Mouse (Mus musculus): Measurements from ENCODE around the gene Brd2. TPM values are rescaled to one million over a fixed set of nuclear protein-coding genes. Genes with fewer than 3 reads are reported as not detected.

Brd2 gene
- 124 and 144 TPM in 2 replicates for polyA plus RNA-seq (2014; fragmentation: Nextera tagmentation; extraction: Ambion mirVana)

DNA sequence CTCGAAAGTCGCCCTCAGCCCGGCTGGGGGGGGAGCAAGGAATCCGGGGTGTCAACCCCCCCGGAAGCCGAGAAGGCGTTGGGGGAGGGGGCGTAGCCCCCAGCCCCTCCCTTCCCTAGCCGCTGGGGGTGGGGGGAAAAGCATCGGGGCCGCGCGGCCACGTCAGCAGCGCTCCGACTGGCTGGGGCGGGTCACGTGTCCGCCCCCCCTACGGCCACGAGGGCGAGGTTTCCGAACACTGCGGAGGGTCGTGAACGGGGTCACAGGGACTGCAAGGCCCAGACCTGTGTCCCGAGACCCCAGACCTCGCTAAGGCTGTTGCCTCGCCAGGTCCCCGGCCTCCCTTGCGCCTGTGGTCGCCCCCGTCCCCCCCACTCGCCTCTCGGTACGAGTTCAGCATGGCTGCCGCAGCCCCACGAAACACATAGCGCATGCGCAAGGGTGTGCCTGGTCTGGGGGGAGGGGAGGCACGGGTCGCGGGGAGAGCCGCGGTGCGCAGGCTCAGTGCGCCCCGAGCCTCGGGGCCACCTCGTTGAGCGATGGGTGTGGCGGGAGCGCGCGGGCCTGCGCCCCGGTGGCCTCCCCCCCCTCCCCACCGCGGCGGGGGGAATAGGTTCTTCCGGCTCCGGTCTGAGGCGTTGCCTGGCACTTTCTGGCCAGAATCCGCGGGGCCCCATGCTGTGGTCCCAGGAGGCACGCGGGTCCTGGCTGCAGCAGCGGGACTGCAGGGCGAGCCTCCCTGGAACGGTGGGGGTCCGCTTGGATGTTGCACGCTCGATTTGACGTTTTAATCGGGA lies at the start of gene Brd2:
Brd2 (minus strand) TSS at position 447 of the 797 bp plus-strand sequence.
- under 1% methylated on average over 59 of the region's 75 CpGs for WGBS
- peak within 1 kb of the TSS; percentile 96 for H3K9ac ChIP-seq (ENCODE audit: low read length)
- H3K9me3 ChIP-seq (ENCODE audit: control insufficient read depth, low read length) = no peaks in the 10 kb centered on the region
- ATAC-seq (replicated peaks; ENCODE audit: low FRiP score, low TSS enrichment, low read depth) = peak; percentile 30
- H3K36me3 ChIP-seq (ENCODE audit: control insufficient read depth, insufficient read depth, low read length) = peaks cover 15% of the 10 kb centered on the region
- peaks cover 23% of the 10 kb centered on the region; the same call in 1 of the 2 replicates for H3K4me1 ChIP-seq (replicated peaks; ENCODE audit: control insufficient read depth, insufficient read depth, low read length)
- H3K27me3 ChIP-seq (replicated peaks; ENCODE audit: control insufficient read depth, insufficient read depth, low read length) = no peaks in the 10 kb centered on the region
- peak; percentile 99 for DNase-seq (ENCODE audit: low spot score)
- H3K27ac ChIP-seq (ENCODE audit: low read depth) = peak within 1 kb of the TSS; percentile 100
- H3K4me3 ChIP-seq (ENCODE audit: low read depth, low read length) = peak within 1 kb of the TSS; percentile 95
- H3K4me2 ChIP-seq (ENCODE audit: low read length) = peak within 1 kb of the TSS; percentile 97

GRCm38 (mm10) chr17:34170877-34171498 lies 48.6 kb upstream of the Brd2 start:
- no peak for ATAC-seq (replicated peaks; ENCODE audit: low FRiP score, low TSS enrichment, low read depth)
- Histone ChIP-seq H3K9ac (ENCODE audit: low read length) (no peak overlapping the region), H3K4me2 (ENCODE audit: low read length) (no peak overlapping the region), H3K27me3 (replicated peaks; ENCODE audit: control insufficient read depth, insufficient read depth, low read length) (0 out of 2 replicates have a peak, but pooled peaks cover 7% of the 10 kb centered on the region), H3K4me3 (ENCODE audit: low read depth, low read length) (no peak overlapping the region), H3K27ac (ENCODE audit: low read depth) (no peak overlapping the region), H3K36me3 (ENCODE audit: control insufficient read depth, insufficient read depth, low read length) (no peaks in the 10 kb centered on the region), H3K4me1 (replicated peaks; ENCODE audit: control insufficient read depth, insufficient read depth, low read length) (no peaks in the 10 kb centered on the region), H3K9me3 (ENCODE audit: control insufficient read depth, low read length) (no peaks in the 10 kb centered on the region; the same call in 1 of the 2 replicates)
- 42% methylated on average over 13 of the region's 13 CpGs for WGBS
- peak; percentile 90 for DNase-seq (ENCODE audit: low spot score)

DNA sequence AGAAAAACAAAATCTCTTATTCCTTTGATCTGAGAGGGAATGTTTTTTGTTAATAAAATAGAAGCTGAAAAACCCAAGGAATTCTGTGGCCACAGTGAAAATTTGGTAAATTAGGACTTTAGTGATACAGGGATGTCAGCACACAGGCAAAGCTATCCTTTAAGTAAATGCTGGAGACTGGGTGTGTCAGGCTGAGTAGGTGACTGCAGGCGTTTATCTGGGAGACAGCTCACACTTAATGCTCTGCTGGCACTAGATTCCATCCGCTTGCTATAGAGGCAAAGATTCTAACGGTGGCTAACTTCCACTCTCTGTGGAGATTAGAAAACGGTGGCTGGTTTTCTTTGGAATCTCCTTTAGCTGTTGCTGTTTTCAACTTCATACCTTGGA lies 48.0 kb upstream of the Brd2 start:
- no peak overlapping the region for H3K4me3 ChIP-seq (ENCODE audit: low read depth, low read length)
- H3K4me1 ChIP-seq (replicated peaks; ENCODE audit: control insufficient read depth, insufficient read depth, low read length) = no peaks in the 10 kb centered on the region
- no peaks in the 10 kb centered on the region for H3K36me3 ChIP-seq (ENCODE audit: control insufficient read depth, insufficient read depth, low read length)
- ATAC-seq (replicated peaks; ENCODE audit: low FRiP score, low TSS enrichment, low read depth) = no peak
- H3K9me3 ChIP-seq (ENCODE audit: control insufficient read depth, low read length) = no peaks in the 10 kb centered on the region; the same call in 1 of the 2 replicates
- H3K27me3 ChIP-seq (replicated peaks; ENCODE audit: control insufficient read depth, insufficient read depth, low read length) = 0 out of 2 replicates have a peak, but pooled peaks cover 7% of the 10 kb centered on the region
- DNase-seq (ENCODE audit: low spot score) = no peak
- WGBS = 21% methylated on average over 4 of the region's 4 CpGs
- H3K27ac ChIP-seq (ENCODE audit: low read depth) = no peak overlapping the region
- H3K4me2 ChIP-seq (ENCODE audit: low read length) = no peak overlapping the region
- H3K9ac ChIP-seq (ENCODE audit: low read length) = no peak overlapping the region

- Histone ChIP-seq H3K4me1 (replicated peaks; ENCODE audit: control insufficient read depth, insufficient read depth, low read length) (no peaks in the 10 kb centered on the region), H3K4me2 (ENCODE audit: low read length) (no peak overlapping the region), H3K36me3 (ENCODE audit: control insufficient read depth, insufficient read depth, low read length) (no peaks in the 10 kb centered on the region), H3K9ac (ENCODE audit: low read length) (no peak overlapping the region), H3K27me3 (replicated peaks; ENCODE audit: control insufficient read depth, insufficient read depth, low read length) (0 out of 2 replicates have a peak, but pooled peaks cover 7% of the 10 kb centered on the region), H3K27ac (ENCODE audit: low read depth) (no peak overlapping the region), H3K9me3 (ENCODE audit: control insufficient read depth, low read length) (no peaks in the 10 kb centered on the region; the same call in 1 of the 2 replicates), H3K4me3 (ENCODE audit: low read depth, low read length) (no peak overlapping the region)
- 0% methylated on average over 2 of the region's 2 CpGs for WGBS
- DNase-seq (ENCODE audit: low spot score) = no peak
- ATAC-seq (replicated peaks; ENCODE audit: low FRiP score, low TSS enrichment, low read depth) = no peak
These were observed 46.8 kb upstream of the Brd2 start for GRCm38 (mm10) chr17:34169279-34169678.

DNA sequence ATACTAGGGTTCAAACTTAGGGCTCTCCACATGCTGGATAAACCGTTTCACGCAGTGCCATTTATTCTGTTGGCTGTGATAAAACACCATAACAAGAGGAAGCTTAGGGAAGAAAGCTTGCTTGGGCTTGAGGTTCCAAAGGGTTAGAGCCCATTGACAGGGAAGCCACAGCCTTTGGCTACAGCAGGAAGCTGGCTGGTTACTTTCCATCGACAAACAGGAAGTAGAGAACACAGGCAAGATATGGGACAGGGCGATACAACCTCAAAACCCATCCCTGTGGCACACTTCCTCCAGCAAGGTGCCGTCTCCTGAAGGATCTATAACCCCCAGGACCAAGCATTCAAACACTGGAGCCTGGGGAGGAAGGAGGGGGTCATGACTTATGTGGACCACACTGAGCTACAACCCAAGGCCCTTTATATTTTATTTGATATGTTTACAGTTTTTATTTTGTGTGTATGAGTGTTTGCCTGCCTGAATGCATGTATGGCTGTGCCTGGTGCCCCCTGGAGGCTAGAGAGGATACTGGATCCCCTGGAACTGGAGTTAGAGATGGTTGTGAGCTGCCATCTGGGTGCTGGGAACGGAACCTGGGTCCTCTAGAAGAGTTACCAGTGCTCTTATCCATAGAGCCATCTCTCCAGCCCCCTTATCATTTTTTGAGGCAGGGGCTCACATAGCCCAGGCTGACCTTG lies 42.7 kb upstream of the Brd2 start:
- ATAC-seq (replicated peaks; ENCODE audit: low FRiP score, low TSS enrichment, low read depth) = no peak
- no peaks in the 10 kb centered on the region for H3K36me3 ChIP-seq (ENCODE audit: control insufficient read depth, insufficient read depth, low read length)
- H3K27ac ChIP-seq (ENCODE audit: low read depth) = no peak overlapping the region
- H3K4me2 ChIP-seq (ENCODE audit: low read length) = no peak overlapping the region
- 0 out of 2 replicates have a peak, but pooled peaks cover 2% of the 10 kb centered on the region for H3K27me3 ChIP-seq (replicated peaks; ENCODE audit: control insufficient read depth, insufficient read depth, low read length)
- no peak for DNase-seq (ENCODE audit: low spot score)
- no peaks in the 10 kb centered on the region for H3K9me3 ChIP-seq (ENCODE audit: control insufficient read depth, low read length)
- H3K4me3 ChIP-seq (ENCODE audit: low read depth, low read length) = no peak overlapping the region
- no peak overlapping the region for H3K9ac ChIP-seq (ENCODE audit: low read length)
- no peaks in the 10 kb centered on the region for H3K4me1 ChIP-seq (replicated peaks; ENCODE audit: control insufficient read depth, insufficient read depth, low read length)
- 77% methylated on average over 6 of the region's 6 CpGs for WGBS

DNA sequence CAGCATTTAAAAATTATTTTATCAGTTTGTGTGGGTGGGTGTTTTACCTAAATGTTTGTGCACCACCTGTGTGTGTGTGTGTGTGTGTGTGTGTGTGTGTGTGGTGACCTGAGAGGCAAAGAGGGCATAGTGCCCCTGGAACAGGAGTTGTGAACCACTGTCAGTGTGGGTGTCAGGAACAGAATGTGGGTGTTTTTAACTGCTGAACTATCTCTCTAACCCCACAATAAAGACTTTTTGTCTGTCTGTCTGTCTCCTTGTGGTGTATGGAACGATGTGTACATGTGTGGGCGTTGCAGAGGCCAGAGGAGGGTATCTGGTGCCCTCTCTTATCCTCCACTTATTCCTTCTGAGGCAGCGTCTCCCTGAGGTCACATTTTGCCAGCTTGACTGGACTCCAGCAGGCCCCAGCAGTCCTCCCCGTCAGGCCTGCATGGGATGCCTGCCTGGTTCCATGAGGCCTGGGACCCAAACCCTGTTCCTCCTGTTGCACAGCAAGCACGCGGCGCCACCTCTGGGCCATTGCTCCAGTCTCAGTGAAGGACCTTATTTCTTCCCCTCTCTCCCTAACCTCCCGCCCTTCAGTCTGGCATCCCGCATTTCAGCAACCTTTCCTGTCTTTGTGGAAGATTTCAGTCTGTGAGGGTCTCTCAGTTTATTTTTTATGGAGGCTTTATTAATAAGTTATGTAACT lies 41.9 kb upstream of the Brd2 start:
- 39% methylated on average over 9 of the region's 9 CpGs for WGBS
- Histone ChIP-seq H3K4me2 (ENCODE audit: low read length) (no peak overlapping the region), H3K27ac (ENCODE audit: low read depth) (no peak overlapping the region), H3K27me3 (replicated peaks; ENCODE audit: control insufficient read depth, insufficient read depth, low read length) (no peaks in the 10 kb centered on the region), H3K36me3 (ENCODE audit: control insufficient read depth, insufficient read depth, low read length) (no peaks in the 10 kb centered on the region), H3K4me3 (ENCODE audit: low read depth, low read length) (no peak overlapping the region), H3K4me1 (replicated peaks; ENCODE audit: control insufficient read depth, insufficient read depth, low read length) (no peaks in the 10 kb centered on the region), H3K9ac (ENCODE audit: low read length) (no peak overlapping the region), H3K9me3 (ENCODE audit: control insufficient read depth, low read length) (no peaks in the 10 kb centered on the region)
- ATAC-seq (replicated peaks; ENCODE audit: low FRiP score, low TSS enrichment, low read depth) (no peak), DNase-seq (ENCODE audit: low spot score) (no peak)

GRCm38 (mm10) chr17:34155534-34155933 lies 33.1 kb upstream of the Brd2 start:
- ATAC-seq (replicated peaks; ENCODE audit: low FRiP score, low TSS enrichment, low read depth) = no peak
- Histone ChIP-seq H3K27me3 (replicated peaks; ENCODE audit: control insufficient read depth, insufficient read depth, low read length) (no peaks in the 10 kb centered on the region), H3K4me2 (ENCODE audit: low read length) (no peak overlapping the region), H3K27ac (ENCODE audit: low read depth) (no peak overlapping the region), H3K4me1 (replicated peaks; ENCODE audit: control insufficient read depth, insufficient read depth, low read length) (no peaks in the 10 kb centered on the region), H3K9me3 (ENCODE audit: control insufficient read depth, low read length) (no peaks in the 10 kb centered on the region), H3K4me3 (ENCODE audit: low read depth, low read length) (no peak overlapping the region), H3K9ac (ENCODE audit: low read length) (no peak overlapping the region), H3K36me3 (ENCODE audit: control insufficient read depth, insufficient read depth, low read length) (no peaks in the 10 kb centered on the region)
- 46% methylated on average over 5 of the region's 5 CpGs for WGBS
- no peak for DNase-seq (ENCODE audit: low spot score)

DNA sequence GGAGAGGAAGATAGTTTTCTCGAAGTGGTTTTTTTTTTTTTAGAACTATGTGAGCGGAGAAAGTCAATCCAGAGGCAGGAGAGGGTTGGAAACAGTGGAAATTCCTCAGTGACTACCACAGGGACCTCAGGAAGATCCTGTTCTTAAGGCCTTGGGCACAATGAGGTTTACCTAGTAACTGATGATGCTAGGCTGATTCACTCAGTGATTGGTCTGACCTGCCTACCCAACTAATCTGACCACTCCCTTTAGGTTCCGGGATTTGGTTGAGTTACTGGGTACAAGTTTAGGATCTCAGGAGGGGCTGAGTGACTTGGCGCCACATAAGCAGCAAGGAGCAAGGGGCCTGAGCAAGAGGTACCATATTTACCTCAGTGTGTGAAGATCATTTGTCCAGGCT lies 30.5 kb upstream of the Brd2 start, which contains the start of gene H2-DMb1:
H2-DMb1 (plus strand) TSS at position 150 of the 400 bp plus-strand sequence.
- Histone ChIP-seq H3K9ac (ENCODE audit: low read length) (no peak within 1 kb of the TSS), H3K27me3 (replicated peaks; ENCODE audit: control insufficient read depth, insufficient read depth, low read length) (no peaks in the 10 kb centered on the region), H3K27ac (ENCODE audit: low read depth) (no peak within 1 kb of the TSS), H3K36me3 (ENCODE audit: control insufficient read depth, insufficient read depth, low read length) (no peaks in the 10 kb centered on the region), H3K4me2 (ENCODE audit: low read length) (no peak within 1 kb of the TSS), H3K4me1 (replicated peaks; ENCODE audit: control insufficient read depth, insufficient read depth, low read length) (no peaks in the 10 kb centered on the region), H3K9me3 (ENCODE audit: control insufficient read depth, low read length) (no peaks in the 10 kb centered on the region), H3K4me3 (ENCODE audit: low read depth, low read length) (no peak within 1 kb of the TSS)
- 62% methylated on average over 4 of the region's 4 CpGs for WGBS
- ATAC-seq (replicated peaks; ENCODE audit: low FRiP score, low TSS enrichment, low read depth) (0 out of 2 replicates have a peak, but pooled peaks have one; percentile 60), DNase-seq (ENCODE audit: low spot score) (no peak)
